Mouse (Mus musculus) regulatory T cell (primary cell): Measurements from ENCODE around the gene Adrb1.
"Not testable (repeated sequence)": the region's sequence is repeated elsewhere in the genome, so short reads cannot be mapped to it uniquely, and the experiment has no call there.

Source experiments
- in situ Hi-C: fragments of 300-600 bp; cut with MboI, MseI; formaldehyde crosslinking; loops from one replicate; pipeline ENCODE4 v1.15.1; 2025; ENCODE audit warnings: high pct_unique_total_duplicates

The Adrb1 gene

GRCm38 (mm10) chr19:56747878-56748277 is 25.9 kb downstream of the Adrb1 start:
- in situ Hi-C loops, result no loop called here

- in situ Hi-C loops, result no loop called here
Observed at GRCm38 (mm10) chr19:56749343-56749742, 27.3 kb downstream of the Adrb1 start.

- in situ Hi-C loops, result no loop called here
Observed at GRCm38 (mm10) chr19:56750709-56751108, 28.7 kb downstream of the Adrb1 start.

DNA sequence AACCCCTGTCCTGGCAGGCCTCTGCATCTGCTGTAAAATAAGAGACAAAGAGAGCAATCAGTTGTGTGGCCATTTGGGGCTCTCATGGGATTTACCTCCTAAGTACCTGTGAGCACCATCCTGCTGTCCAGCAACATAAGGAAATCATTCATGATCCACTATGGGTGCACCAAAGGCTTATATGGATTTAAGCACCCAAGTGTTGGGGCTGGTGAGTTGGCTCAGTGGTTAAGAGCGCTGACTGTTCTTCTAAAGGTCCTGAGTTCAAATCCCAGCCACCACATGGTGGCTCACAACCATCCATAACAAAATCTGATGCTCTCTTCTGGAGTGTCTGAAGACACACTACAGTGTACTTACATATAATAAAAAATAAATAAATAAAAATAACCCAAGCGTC is 32.5 kb downstream of the Adrb1 start:
- in situ Hi-C loops, result not testable (repeated sequence)

- in situ Hi-C loops, result no loop called here
Observed at GRCm38 (mm10) chr19:56756412-56756811, 34.4 kb downstream of the Adrb1 start.

- in situ Hi-C loops, result no loop called here
Observed at GRCm38 (mm10) chr19:56758311-56758710, 36.3 kb downstream of the Adrb1 start.

- in situ Hi-C loops, result no loop called here
Observed at GRCm38 (mm10) chr19:56759740-56760139, 37.7 kb downstream of the Adrb1 start.

- in situ Hi-C loops, result no loop called here
Observed at GRCm38 (mm10) chr19:56760306-56760940, 38.4 kb downstream of the Adrb1 start.

DNA sequence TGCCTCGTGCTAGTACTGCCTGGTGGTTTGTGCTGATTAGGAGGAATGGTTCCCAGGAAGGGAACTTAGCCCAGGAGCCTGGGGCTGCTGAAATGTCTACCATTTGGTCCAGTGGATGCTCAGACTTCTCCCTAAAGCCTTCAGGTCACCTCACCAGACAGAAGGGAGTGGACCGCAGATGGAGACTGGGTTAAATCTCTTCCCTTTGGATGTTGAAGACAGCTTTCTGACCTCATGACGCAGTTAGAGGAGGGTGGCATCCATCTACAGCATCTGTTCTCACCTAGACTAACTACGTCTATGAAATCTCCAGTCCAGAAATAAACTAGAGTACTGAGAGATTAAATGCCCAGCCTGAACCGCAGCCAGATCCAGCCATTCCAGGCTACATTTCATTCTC is 39.1 kb downstream of the Adrb1 start:
- in situ Hi-C loops, result no loop called here

DNA sequence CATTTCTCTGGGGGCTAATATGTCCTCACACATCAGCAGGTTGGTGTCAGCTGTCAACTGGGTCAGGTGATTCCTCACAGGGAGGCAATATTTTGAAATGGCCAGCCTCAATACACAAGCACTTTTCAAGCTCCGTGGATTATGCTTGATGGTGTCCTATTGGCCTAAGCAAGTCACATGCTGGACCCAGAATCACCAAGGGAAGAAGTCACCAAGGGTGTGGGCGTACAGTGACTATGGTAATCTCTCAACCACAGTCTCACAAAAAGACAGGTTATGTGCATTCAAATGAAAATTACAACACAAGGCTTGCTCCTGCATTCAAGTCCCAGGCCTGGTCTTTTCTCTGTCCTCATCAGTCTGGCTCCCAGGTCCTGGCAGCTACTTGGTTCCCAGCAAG is 39.7 kb downstream of the Adrb1 start:
- in situ Hi-C loops, result no loop called here

DNA sequence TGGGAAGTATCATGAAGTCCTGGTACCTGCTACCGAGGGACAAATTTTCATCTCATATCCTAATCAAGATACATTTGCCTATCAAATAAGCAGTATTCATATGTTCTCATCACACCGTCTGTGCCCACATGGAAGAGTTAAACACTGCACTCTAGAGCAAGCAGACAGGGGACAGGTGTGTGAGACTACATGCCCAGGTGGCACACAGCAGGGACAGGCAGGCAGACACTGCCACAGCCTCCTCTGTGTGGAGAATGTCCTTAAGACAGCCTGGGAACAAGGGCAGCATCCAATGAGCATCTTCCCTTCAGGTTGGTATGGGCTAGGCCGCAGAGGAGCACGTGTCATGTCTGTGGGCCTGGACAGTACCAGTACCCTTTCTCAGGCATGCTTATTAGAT is 40.7 kb downstream of the Adrb1 start:
- in situ Hi-C loops, result no loop called here

DNA sequence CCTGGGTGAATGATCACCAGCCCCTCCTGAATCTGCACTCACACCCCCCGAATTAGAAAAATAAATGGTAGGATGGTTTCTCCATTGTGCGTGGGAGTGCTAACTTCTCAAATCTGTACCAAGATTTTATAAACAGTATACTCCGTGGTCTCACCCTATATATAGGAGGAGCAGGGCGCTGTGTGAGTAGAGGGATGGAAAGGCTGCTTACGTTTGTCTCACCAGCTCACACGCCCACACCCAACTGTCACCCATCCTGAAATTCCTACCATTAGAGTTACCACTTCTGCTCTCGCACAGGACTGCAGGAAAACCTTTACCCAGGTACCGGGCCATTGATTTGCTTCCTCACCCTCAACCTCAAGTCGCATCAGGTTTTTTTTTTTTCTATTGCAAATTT is 47.0 kb downstream of the Adrb1 start:
- in situ Hi-C loops, result no loop called here

GRCm38 (mm10) chr19:56772158-56772557 is 50.2 kb downstream of the Adrb1 start:
- in situ Hi-C loops, result loop anchor here (10.0 kb wide), 4 partner anchors 217 to 487 kb away; partner anchors contain the start of gene Habp2

DNA sequence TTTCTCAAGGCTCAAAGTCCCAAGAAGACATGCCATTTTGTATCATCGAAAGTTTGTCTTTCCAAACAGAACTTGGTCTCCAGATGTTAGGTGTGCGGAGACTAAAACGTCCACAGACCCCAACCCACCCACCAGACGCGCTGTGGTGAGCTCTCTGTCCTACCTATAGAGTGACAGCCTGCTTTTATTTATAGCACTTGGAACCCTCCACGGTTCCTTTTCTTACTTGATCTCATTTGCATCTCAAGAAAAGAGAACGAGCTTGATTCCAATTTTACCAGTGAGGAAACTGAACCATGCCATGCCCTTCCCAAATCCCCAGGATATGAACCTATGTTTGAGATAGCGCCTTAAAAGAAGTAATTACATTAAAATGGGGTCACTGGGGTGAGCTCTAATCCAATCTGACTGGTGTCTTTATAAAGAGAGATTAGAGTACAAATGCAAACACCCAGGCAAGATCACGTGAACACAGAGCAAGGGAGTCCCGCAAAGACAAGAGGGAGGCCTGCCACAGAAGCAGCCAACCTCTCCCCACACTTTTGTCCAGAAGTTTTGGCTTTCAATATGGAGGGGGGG is 51.5 kb downstream of the Adrb1 start:
- in situ Hi-C loops, result loop anchor here (10.0 kb wide), 4 partner anchors 219 to 489 kb away; partner anchors contain the start of gene Habp2

DNA sequence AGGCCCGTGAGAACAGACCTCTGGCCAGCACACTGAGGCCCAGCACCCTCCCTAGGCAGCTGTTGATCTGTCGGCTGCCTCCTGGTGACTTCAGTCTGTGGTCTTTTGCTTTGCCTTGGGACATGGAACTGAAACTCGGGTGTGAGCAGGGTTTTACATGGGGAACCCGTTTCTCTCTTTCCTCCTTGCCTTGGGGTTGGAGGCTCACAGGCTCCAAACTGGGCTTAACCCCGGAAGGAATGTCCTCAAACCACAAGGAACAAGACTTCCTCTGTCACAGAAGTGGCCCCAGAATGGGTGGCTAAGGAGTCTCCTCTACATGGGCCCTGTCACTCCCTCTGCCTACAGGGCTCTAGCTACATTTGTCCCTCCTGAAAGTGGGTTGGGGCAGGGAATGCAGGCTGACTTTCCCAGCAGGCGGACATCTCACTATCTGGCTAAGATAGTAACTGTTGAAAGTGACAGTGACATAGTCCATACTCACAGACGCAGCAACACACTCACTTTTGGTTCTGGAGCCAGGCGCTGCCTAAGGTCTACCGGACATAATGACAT is 52.5 kb downstream of the Adrb1 start:
- in situ Hi-C loops, result loop anchor here (10.0 kb wide), 4 partner anchors 220 to 490 kb away; partner anchors contain the start of gene Habp2

DNA sequence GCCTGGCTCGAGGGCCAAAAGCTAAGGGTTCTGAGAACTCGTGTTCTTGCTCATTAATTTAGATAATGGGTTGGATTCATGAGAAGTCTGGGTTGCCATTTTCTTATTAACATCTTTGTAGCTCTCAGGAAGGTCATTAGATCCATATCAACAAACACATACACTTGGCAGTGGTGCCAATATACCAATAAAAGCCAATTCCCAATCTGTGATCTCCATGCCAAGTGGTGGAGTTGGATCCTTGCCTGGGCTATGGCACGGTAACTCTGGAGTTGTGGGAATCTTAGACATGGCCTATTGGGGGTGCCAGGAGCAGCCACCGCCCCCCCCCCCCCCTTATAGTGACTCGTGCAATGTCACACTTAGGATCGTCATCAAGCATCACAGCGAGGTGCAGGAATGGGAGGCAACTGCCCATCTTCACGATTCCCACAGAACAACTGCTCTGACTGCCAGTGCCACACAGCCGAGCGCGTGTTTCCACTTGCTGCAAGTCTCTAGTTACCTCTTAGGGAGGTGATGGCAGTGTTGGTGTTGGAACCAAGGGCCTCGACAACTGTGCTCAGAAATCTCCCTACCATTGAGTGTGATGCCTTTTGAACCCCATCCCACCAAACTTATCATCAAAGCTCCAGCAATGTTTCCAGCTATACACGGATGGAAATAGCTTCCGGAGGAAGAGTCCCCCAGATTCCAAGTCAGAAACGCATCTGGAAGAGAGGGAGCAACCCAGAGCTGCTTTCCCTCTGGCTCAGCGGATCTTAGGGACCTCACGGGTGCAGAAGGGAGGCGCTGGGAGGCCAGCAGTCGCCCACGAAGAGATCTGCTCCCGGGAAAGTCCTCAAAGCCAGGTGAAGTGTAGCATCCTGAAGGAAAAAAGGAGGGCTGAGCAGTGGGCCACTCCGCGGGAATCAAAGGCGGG is 53.2 kb downstream of the Adrb1 start:
- in situ Hi-C loops, result loop anchor here (5.0 to 10.0 kb wide), 5 partner anchors 33 to 490 kb away; partner anchors contain the start of gene Habp2

DNA sequence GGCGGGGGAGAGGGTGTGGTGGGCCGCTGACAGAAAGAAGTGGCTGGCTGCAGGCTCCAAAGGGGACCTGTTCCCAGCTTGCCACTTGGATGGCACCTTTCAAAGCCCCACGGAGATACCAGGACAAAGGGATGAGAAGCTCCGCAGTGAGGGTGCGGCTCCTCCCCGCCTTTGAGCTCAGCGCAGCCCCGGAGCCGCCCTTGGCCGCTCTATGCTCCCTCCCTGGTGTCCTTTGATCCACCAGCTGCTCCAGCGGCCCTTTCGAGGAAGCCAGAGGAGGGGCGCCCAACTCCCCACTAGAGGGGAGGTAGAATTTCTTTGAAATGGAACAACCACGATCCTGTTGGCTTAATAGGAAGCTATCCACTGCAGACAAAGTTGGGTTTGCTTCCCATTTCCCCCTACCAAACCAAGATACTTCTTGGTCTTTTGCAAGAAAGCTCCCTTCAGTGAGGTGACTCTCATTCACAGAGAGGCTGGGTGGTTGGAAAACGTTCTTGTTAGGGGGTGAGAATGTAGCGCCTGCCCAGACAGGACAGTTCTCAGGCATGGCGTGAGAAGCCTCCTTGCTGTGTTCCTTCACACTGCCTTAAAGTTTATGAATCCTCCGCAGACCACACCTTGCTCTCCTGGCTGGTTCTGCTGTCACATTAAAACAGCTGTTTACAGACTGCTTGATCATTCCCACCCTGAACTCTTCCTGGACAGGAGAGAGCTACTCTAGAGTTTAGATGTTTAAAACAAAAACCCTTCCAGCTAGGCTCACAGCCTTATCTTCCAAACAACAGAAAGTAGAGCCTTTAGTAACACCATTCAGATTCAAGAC is 54.1 kb downstream of the Adrb1 start:
- in situ Hi-C loops, result loop anchor here (5.0 to 10.0 kb wide), 5 partner anchors 34 to 491 kb away; partner anchors contain the start of gene Habp2

DNA sequence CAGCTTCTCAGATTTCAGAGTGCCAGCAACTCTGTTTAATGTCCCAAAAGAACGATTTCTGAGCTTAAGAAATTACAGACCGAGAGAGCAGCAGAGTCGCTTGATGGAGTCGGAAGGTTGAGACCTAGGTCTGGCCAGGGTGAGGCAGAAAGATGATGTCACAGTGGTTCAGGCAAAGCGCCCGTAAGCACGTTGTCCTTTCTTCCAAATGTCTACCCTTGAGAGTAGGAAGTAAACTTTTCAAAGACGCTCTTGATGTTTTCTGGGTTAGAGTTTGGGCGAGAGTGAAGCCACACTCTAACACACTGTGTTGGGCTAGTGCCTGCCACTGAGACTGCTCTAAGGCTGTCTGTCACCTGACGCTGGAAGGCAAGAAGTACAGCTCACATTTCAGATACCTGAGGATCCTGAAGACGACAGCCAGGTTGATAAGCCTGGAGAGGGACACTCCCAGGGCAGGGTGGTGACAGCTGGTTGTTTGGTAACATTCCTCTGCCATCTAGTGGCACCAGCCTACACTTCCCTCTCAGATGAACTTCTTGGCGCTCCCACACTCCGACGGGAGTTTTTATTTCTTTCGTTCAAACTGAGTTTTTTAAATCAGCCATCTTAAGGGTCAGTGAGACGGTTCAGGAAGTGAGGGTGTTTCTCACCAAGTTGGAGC is 54.9 kb downstream of the Adrb1 start:
- in situ Hi-C loops, result loop anchor here (5.0 to 10.0 kb wide), 5 partner anchors 35 to 492 kb away; partner anchors contain the start of gene Habp2

DNA sequence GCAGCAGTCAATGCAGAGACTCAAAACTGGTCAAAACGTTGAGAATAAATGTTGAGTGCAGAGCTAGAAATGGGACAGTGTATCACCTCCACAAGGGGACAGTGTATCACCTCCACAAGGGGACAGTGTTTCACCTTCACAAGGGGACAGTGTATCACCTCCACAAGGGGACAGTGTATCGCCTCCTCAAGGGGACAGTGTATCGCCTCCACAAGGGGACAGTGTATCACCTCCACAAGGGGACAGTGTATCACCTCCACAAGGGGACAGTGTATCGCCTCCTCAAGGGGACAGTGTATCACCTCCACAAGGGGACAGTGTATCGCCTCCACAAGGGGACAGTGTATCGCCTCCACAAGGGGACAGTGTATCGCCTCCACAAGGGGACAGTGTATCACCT is 56.5 kb downstream of the Adrb1 start:
- in situ Hi-C loops, result loop anchor here (5.0 to 10.0 kb wide), 5 partner anchors 36 to 494 kb away; partner anchors contain the start of gene Habp2
